Mouse (Mus musculus) thymus, adult 2 months (tissue): Measurements from ENCODE around the gene Stum.

ENCODE experiments used
- CTCF ChIP-seq: fragments of 200-500 bp; IDR thresholded peaks from 2 replicates; pipeline ENCODE4 v1.5.1; 2012; ENCODE audit warnings: mild to moderate bottlenecking, control low read depth, low read length, moderate library complexity, borderline replicate concordance; ENCODE audit not compliant: control insufficient read depth, poor library complexity, insufficient read depth; ENCODE audit errors: extremely low read depth
- POLR2A ChIP-seq: fragments of 200-500 bp; IDR thresholded peaks from 2 replicates; pipeline ENCODE4 v1.6.1; 2012; ENCODE audit warnings: mild to moderate bottlenecking, low read length, control low read depth, moderate library complexity; ENCODE audit not compliant: control insufficient read depth, poor library complexity, insufficient read depth; ENCODE audit errors: extremely low read depth

GRCm38 (mm10) chr1:180409771-180410170 is 73.5 kb downstream of the Stum start:
- no peak for TF ChIP-seq CTCF
- no peak for TF ChIP-seq POLR2A
